Mouse (Mus musculus): ENCODE measurements around the gene Rarg. TPM values are rescaled to one million over a fixed set of nuclear protein-coding genes. Genes with fewer than 3 reads are reported as not detected.

Gene Rarg
- total RNA-seq, 2 experiments from 2014 or later, result 3.6 to 4.6 TPM

DNA sequence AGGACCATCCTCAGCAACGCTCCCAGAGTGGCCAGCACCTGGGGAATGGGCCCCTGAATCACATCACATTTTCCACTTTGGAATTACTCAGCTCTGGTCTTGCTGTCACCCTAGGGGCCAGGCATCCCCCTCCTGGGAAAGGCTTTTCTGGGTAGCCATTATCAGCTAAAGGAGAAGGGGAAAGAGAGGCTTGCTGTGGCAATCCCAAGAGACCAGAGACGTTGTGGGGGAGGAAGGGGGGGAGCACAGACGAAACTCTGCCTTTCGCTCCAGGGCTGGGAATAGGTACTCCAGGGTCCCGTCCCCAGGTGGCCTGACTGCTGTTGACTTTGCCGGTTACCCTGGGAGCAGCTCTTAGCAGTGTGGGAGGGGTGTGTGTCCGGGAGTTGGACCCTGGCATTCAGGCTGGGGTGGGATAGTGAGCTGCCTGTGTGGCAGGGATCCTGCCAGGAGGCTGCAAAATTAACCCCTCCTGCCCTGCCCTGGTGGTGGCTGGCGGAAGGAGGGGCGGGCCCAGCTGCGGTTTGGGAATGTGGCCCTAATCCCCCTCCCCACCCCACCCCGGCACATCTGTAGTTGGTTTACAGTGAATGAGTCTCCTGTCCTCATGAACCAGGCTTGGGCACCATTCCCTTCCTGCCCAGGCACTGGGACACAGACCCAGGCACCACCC, 1.4 kb upstream of the Rarg start:
- ATAC-seq (replicated peaks; ENCODE audit: low FRiP score, poor library complexity, severe bottlenecking), result no peak

DNA sequence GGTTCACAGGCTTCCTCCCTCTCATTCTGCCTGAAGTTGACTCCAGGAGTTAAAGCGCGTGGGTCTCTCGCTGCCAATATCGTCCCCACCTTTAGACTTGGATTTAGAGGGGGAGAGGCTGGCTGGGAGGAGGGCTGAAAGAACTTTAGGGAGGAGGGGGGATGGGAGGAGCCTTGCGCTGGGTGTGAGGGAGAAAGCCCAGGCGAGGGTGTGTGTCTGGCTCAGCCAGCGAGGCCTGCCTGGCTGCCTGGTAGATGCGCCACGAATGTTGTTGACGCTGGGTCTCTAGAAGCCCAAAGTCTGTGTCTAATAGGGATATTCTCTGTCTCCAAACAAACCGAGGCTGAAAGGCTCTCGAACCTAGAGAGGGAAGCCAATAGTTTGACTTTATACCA, 756 bp upstream of the Rarg start:
- ATAC-seq (replicated peaks; ENCODE audit: low FRiP score, poor library complexity, severe bottlenecking), result no peak

DNA sequence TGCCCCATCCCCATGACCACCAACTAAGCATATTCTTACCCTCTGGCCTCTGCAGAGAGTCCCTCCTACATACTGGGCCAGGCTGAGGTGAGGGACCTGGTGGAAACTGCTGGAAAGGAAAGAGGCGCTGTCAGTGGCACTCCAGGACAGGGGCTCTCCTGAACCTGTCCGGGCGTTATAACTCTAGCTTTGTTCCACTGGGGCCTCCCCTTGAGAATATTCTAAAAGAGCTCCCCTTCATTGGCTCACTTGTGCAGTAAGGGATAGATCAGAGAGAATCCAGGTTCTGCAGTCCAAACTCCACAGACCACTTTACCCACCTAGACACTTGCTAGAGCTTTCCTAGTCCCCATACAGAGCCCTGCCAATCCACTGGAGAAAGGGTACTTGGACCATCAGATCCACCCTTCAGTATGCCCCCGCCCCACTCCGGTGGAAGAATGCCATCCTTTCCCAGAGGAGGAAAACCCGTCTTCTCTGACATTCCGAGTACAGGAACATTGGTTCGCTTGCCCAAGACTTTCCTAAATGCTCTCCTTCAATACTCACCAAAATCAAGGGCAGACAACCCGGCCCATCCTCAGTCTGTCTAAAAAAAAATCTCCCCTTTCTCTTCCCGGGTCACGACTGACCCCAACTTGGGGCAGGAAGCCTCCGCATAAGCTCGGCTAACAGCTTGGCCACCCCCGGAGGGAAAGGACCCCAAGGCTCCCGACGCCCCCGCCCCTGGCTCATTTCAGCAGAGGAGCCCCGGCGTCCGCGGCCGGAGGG, 701 bp downstream of the Rarg start:
- no peak for ATAC-seq (replicated peaks; ENCODE audit: low FRiP score, poor library complexity, severe bottlenecking)

DNA sequence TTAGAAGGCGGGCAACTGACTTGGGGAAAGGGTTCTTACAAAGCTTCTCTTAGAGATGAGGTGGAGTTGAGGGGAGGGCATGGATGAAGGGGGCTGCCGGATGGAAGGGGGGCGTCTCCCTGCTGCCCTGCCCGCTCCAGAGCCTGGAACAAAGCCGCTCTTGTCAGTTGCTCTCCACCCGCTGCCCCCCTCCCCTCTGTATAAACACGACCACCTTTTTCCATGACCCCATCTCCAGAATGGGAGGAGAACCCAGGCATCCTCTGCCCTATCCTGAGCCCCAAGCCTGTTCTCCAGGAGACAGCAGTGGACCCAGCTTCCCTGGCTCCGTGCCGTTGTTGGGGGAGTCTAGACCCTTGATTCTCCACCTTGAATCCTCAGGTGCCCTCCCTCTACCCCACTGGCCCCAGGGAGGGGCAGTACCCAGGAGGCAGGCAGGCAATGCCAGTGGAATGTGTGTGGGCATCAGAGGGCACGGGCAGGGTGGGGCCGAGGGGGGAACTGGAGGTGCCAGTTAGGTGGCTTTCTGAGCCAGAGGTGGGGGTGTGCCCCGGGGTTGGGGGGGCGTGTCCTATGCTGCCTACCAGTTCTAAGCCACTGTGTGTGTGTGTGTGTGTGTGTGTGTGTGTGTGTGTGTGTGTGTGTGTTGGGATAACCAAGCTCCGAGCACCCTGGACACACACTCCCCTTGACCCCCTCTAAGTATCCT, 1.6 kb downstream of the Rarg start:
- ATAC-seq (replicated peaks; ENCODE audit: low FRiP score, poor library complexity, severe bottlenecking), result no peak

DNA sequence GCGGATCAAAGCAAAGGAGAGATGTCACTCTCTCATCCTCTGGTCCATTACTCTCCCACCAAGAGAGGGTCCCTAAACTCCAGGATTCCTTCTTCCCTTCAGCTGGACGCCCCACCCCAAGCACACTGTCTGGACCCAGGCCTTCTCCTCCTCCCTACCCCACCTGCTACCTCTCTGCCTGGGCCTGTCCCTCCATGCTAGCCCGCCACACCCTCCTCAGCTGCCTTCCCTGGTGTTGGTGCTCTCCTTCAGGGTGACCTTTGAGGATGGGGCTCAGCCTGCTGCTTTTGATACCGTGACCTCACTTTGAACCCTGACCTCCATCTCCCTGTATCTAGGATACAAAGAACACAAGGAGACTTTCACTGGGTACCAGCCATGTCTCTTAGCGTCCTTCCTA, 6.8 kb downstream of the Rarg start:
- no peak for ATAC-seq (replicated peaks; ENCODE audit: low FRiP score, poor library complexity, severe bottlenecking)

DNA sequence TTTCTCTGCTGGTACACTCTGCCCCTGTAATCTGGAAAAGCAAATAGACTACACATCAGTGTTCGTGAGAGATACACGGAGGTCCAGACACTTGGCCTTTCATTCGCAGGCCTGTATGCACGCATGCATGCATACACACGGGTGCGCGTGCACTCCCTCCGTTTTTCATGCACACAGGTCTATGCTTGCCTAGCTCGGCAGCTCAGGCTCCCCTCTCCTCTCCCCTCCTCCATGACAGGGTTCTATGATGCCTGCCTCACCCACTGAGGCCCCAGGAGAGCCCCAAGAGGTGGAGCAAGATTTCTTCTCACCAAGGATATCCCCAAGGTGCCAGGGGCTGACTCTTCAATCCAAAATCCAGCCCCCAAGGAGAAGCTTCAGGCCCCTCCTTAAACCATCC, 7.3 kb downstream of the Rarg start:
- no peak for ATAC-seq (replicated peaks; ENCODE audit: low FRiP score, poor library complexity, severe bottlenecking)

DNA sequence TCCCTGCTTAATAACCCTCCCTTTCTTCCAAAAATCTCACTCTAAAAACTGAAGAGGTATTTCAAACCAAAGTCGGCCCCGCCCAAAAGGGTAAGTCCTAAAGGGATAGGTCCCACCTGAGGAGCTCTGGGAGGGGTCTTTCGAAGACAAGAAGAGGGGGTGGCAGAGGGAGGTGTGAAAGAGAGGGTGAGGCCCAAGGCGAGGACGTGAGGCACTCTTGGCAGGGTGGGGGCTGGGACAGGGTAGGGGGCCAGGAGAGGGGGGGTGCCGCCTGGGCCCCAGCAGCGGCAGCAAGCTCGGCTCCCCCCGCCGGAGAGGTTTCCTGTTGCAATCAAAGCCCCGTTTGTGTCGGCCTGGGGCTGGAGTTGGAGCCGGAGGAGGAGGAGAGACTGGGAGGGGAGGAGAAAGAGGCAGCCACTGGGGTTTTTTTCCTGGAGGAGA, 8.0 kb downstream of the Rarg start:
- ATAC-seq (replicated peaks; ENCODE audit: low FRiP score, poor library complexity, severe bottlenecking), result no peak

DNA sequence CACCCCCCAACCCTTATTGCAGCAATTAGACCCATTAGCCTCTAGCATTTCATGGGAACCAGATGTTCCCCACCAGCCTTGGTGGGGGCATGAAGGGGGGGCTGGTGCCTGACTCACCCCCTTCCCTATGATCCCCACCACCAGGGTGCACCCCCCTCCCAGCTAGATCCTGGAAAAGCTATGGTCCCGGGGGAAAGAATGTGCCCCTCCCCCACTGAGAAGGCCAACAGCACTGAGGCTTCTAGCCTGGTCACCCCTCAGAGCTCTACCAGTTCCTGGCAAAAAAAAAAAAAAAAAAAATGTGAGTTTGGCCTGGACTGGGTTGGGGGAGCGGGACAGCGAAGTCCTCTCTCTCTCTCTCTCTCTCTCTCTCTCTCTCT, 8.5 kb downstream of the Rarg start:
- ATAC-seq (replicated peaks; ENCODE audit: low FRiP score, poor library complexity, severe bottlenecking), result no peak

DNA sequence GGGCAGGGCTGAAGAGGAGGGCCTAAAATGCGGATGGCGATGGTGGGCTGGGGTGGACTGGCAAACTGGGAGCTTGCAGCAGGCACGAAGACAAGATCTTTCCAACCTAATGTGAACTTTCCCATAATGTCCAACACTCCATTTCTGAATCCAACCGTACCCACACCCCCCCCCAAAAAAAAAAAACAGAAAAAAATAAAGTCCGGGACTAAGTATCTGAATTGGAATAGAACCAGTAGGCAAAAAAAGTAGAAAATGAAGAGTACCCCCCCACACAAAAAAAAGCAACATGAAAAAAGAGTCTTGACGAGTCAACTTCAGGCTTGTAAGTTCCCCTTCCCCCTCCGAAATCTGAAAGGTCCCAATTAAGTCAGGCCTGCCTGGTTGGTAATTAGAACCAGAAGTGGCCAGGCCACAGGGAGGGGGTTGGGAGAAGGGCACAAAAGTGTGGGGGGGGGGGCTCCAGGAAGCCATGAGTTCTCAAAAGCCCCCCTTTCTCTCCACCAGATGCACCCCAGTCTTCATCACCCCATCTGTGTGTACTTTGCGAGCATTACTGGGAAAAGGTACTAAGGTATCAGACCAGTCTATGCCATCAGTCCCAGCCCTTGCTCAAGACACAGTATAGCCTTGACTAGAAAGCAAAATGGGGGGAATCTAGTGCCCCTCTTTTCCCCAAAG, 9.0 kb downstream of the Rarg start:
- no peak for ATAC-seq (replicated peaks; ENCODE audit: low FRiP score, poor library complexity, severe bottlenecking)

DNA sequence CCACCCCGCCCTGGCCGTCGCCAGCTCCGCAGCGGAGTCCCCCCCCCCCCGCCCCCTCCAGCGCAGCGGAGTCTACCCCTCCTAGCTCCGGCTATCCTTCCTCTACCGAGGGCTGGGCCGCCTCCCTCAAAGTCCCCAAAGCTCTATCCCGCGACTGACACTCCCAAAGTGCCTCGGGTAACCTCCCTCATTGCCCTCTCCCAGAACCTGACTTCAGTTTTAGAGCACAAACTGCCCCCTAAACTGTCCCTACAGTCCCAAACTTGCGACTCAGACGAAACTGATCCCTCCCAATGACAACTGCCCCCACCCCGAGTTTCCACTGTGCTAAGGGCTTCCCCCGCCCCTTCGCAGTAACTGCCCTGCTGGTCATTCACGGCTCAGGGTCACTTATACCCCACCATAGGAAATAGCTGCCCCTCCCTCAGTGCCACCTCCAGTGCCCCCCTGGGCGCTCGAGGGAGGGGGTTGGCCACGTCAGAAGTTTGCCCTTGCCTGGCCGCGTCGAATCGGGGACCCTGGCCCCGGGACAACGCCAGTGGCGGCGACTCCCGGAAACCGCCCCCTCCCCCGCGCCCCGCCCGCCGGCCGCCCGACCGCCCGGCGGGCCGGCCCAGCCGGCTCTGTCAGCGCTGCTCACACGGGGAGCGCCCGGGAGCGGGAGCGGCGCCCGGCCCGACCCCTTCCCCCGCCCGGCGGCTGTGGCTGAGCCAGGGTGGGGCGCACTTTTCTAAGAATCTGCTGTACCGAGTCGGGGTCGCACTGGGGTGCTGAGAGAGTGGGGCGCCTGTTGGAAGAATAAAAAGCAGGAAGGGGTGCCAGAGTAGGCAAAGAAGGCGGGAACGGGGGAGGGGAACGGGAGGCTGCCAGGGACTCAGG, 9.8 kb downstream of the Rarg start:
- ATAC-seq (replicated peaks; ENCODE audit: low FRiP score, poor library complexity, severe bottlenecking), result no peak

DNA sequence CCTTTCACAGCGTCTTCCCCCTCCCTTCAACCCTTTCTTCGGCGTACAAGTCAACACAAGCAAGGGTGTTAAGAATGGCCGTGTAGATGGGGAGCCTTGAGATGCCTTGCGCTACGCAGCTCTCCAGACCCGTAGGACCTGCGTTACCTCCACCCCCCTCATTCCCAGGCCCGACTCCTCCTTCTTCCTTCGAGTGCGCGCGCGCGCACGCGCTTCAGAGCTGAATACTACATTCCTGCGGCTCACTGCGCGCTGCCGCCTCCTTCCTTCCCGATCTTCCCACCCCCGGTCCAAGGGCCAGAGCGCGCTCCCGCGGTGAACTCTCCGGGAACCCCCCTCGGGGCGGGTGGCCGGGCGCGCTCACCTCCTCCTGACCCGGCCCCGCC, 10.5 kb downstream of the Rarg start:
- no peak for ATAC-seq (replicated peaks; ENCODE audit: low FRiP score, poor library complexity, severe bottlenecking)

DNA sequence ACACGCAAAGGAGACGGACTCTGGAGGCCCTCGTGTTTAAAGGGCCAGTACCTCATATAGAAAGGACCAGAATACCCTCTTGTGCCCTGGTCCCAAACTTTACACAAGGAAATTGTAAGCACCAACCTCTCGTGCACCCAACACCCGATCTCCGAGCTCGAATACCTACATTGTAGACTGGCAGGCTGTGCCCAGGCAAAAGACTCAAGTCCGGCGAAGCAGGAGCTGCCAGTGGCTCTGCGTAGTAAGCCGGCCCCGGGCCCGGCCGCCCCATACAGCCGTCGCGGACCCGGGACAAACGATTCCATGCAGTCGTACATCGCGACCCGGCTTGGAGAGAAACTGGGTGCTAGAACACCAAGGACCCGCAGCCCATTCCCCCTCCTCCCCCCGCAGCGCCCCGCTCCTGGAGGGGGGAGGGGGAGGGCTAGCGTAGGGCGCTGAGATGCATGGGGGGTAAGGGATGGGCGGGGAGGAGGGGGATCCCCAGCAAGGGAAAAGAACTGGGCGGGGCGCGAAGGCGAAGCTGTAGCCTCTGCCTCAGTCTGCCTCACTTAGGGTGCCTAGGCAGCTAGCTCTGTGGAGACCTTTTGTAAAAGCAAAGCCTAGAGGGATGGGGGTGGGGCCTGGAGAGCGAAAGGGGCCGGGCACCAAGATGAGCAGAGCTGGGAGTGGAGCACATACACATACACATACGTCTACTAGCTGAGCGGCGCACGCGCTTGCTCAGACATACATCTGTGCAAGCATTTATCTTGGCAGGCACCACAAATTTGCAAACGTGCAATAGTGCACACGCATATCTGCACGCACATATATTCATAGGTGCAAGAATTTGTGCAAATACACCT, 11.2 kb downstream of the Rarg start:
- no peak for ATAC-seq (replicated peaks; ENCODE audit: low FRiP score, poor library complexity, severe bottlenecking)

DNA sequence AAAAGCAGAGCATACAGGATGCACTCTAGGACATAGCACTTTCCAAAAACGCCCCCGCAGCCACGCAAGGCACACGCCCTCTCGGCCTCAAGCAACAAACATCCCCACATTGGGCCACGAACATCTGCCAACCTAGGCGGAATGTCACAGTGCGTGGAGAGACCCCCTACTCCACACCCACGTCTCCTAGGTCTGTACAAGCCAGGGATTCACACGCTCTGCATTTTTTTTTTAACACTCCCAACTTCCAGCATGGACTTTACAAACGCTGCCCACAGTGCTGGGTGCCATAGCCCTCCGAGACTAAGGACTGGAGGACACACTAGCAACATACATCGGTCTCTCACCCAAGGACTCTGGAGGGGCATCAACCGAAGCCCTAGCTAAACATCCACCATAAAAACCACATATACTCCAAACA, 11.8 kb downstream of the Rarg start:
- no peak for ATAC-seq (replicated peaks; ENCODE audit: low FRiP score, poor library complexity, severe bottlenecking)

DNA sequence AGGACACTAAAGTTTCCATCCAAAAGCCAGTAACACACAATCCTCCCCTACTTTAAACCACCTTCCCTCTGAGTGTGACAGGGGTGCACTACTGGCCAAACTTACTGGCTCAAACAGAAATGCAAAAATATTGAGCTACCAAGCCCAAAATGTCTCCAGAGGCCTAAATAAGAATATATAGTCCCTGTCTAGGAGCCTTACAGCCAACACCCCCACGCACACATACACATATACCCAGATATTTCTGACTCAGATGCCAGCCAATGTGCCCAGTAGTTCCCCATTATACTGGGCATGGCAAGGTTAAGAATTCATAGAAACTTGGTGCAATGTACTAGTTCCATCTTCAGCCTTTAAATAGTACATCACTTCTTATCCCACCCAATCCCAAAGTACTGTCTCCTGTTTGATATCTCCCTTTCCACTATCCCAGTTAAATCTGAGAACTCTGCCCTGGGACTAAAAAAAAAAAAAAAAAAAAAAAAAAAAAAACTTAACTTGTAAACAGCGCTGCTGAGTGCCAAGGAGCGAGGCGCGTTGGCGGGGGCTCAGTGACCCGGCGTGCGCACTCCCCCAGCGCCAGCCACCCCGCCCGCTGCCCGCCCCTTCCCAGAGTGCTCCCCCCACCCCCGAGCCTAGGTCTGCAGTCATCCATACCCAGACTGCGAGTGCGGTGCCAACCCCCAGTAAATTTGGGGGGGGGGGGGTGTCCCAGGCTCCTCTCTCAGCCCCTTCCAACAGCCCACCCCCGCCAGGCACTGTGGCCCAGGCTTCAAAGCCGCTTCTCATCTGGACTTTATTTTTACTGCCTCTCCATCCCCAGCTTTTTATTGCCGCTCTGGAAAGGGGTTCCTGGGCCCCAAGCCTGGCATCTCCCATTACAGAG, 12.8 kb downstream of the Rarg start:
- ATAC-seq (replicated peaks; ENCODE audit: low FRiP score, poor library complexity, severe bottlenecking), result no peak

DNA sequence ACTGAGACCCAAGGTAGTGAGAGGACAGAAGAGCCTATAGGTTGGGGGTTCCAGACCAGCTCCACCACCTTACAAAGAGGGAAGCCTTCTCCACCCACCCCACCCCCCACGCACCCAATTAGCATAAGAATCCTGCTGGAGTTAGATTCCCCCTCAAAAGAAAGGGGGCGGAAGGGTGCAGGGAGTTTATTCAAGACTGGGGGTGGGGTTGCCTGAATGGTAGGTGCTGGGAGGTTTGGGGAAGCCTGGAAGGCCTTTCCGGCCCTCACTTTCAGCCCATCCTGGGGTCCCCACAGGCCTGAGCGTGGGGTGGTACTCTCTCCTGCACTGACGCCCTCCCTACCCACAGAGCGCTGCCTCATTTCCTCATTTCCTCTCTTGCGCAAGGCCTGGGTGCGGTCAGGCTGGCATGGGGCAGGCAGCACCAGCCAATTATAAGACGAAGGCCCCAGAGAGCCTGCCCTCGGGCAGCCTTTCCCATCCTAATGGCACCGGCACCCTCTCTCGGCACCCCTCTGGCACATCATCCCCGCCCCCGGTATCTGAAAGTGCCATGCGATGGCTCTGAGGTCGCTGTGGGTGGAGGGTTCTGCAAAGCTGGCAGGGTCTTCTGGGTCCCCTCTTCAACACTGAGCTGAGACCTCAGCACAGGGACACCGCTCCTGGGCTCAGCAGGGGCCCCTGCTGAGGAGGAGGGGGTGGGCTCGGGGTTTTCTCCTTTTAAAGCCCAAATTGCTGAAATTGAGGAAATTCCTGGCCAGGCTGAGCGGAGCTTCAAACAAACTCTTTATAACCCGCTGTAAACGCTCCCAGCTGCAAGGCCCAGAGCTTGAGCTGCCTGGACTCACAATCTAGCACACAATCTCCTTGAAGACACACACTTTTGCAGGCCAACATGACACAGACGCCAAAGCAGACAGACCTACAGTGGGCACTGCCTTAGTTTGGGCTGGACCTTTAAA, 13.8 kb downstream of the Rarg start:
- no peak for ATAC-seq (replicated peaks; ENCODE audit: low FRiP score, poor library complexity, severe bottlenecking)

DNA sequence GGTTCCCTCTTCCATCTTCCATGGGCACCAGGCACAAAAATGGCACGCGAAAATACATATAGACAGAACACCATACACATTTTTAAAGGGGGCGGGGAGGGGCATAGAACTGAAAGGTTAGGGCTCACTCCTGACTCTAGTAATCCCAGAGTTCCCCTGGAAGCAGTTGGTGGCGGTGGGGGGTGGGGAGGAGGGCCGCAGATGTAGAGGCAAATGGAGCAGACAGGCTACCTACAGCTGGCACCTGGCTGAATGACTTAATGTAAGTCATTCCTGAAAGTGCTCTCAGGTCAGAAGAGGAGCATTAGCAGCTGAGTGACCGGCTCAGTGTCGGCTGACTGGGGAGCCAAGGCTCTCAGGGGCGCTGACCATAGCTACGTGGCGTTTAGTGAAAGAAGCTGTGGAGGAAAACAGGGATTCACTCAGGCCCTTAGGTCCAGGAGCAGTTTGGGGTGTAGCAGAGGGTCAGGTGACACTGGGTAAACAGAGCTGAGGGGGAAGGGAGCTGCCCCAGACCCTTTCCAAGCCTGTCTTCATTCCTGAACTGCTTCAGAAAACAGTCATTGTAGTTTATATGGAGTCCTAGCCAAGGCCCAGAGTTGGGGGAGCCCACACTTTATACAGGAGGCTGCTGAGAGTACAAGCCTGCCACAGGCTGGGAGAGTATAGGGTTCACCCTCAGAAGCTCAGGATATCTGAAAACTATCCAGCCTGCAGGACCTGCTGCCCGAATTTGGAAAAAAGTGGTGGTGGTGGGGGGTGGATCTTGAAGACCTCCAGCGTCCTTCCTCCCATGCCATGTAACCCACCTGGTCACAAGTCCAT, 14.7 kb downstream of the Rarg start:
- ATAC-seq (replicated peaks; ENCODE audit: low FRiP score, poor library complexity, severe bottlenecking), result 0 out of 2 replicates have a peak, but pooled peaks have one; percentile 15

Data from erythroid progenitor cell, adult 5-6 weeks (primary cell).